Mouse (Mus musculus) liver, postnatal 0 days (tissue): Measurements from ENCODE around the gene Por.

Experiments
- CTCF ChIP-seq: sonication (generic); IDR thresholded peaks from 2 replicates; pipeline ENCODE4 v1.5.1; 2016; ENCODE audit warnings: antibody characterized with exemption, low read depth
- EP300 ChIP-seq: IDR thresholded peaks from 2 replicates; pipeline ENCODE4 v1.6.1; 2016; ENCODE audit warnings: antibody characterized with exemption, low read depth, mild to moderate bottlenecking

GRCm38 (mm10) chr5:135690401-135690800, 20.6 kb downstream of the Por start:
- TF ChIP-seq CTCF (no peak), EP300 (peak; percentile 29; the same call in 1 of the 2 replicates)
